Mouse (Mus musculus) liver, embryonic 16.5 days (tissue): Measurements from ENCODE around the gene Hpcal1. TPM values are rescaled to one million over a fixed set of nuclear protein-coding genes. Genes with fewer than 3 reads are reported as not detected.
A peak's percentile ranks its signal among the peaks of the same experiment; 100 is the strongest.

Source experiments
- ATAC-seq: fragments of 200-750 bp; cut with Nextera tagmentation; 2 replicates; pipeline ENCODE4 v1.8.0; 2017; ENCODE audit warnings: low read depth, mild to moderate bottlenecking, moderate number of reproducible peaks, moderate library complexity
- H3K27ac ChIP-seq: fragments of 300-500 bp; sonication (generic); 2 replicates; pipeline ENCODE4 v1.5.1; 2014; ENCODE audit warnings: mild to moderate bottlenecking, low read length
- H3K27me3 ChIP-seq: fragments of 300-500 bp; sonication (generic); 2 replicates; pipeline ENCODE4 v1.6.1; 2014; ENCODE audit warnings: low read depth, low read length, mixed read lengths; ENCODE audit not compliant: control insufficient read depth, insufficient read depth
- H3K36me3 ChIP-seq: fragments of 300-500 bp; sonication (generic); 2 replicates; pipeline ENCODE4 v1.6.1; 2014; ENCODE audit warnings: mild to moderate bottlenecking; ENCODE audit not compliant: control insufficient read depth, insufficient read depth
- H3K4me1 ChIP-seq: fragments of 300-500 bp; sonication (generic); 2 replicates; pipeline ENCODE4 v1.6.1; 2014; ENCODE audit warnings: low read depth, low read length, mixed read lengths; ENCODE audit not compliant: control insufficient read depth
- H3K4me2 ChIP-seq: fragments of 300-500 bp; sonication (generic); 2 replicates; pipeline ENCODE4 v1.6.1; 2014; ENCODE audit warnings: low read depth, low read length, mixed read lengths
- H3K4me3 ChIP-seq: fragments of 300-500 bp; sonication (generic); 2 replicates; pipeline ENCODE4 v1.5.1; 2014; ENCODE audit warnings: low read depth, mild to moderate bottlenecking, low read length
- H3K9ac ChIP-seq: fragments of 300-500 bp; sonication (generic); 2 replicates; pipeline ENCODE4 v1.6.1; 2014; ENCODE audit warnings: low read depth, low read length
- H3K9me3 ChIP-seq: fragments of 300-500 bp; sonication (generic); replicated peaks from 2 replicates; pipeline ENCODE4 v1.6.1; 2016; ENCODE audit warnings: low read length; ENCODE audit not compliant: control insufficient read depth
- WGBS: fragments of 180-500 bp; shearing (Covaris S2); extraction: QIAGEN DNeasy Blood & Tissue Kit; methylation state at CpG from one replicate; pipeline ENCODE4 v1.1.7; 2014; ENCODE audit not compliant: insufficient replicate concordance; 5-methylcytosine and 5-hydroxymethylcytosine counted together
- polyA plus RNA-seq: library from polyadenylated mRNA; unstranded; fragments of >200 nt; fragmentation: Nextera tagmentation; extraction: Ambion mirVana; gene quantifications from 2 replicates; pipeline ENCODE4 v1.2.1, GENCODE M21; 2015

Gene Hpcal1
- polyA plus RNA-seq, 1 experiment from 2014 or later, result 23.6 TPM

DNA sequence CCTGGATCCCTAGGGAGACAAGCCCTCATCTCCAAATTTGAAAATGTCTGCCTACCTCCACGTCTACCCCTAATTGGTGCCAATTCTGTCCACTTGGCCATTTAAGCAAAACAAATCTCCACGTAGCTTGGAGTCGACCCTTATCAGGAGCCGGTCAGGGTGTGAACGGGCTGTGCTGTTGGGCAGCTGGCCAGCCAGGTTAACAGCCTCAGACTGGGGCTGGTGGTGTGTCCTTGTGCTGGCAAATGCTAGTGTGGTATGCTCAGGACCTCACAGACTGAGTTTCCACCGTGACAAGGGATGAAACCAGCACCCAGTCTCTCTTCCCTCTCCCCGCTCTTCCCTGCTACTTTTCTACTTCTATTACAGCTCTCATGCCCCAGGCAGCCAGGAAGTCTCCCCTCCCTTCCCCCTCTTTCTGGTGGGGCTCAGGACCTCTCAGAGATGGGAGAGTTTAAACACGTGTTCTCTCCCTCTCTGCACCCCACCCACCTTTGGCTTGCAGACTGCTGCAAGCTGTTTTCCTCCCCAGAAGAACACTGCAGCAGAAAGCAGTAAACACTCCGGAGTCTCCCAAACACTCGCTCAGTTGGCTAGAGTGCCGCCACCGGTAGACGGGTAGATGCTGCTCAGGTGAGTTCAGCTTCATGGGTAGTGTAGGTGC is 37.2 kb downstream of the Hpcal1 start:
- peak; percentile 56 for ATAC-seq
- WGBS, result 37% methylated on average over 13 of the region's 13 CpGs
- no peak overlapping the region for H3K4me2 ChIP-seq
- no peak overlapping the region for H3K9ac ChIP-seq
- H3K27ac ChIP-seq, result no peak overlapping the region
- H3K9me3 ChIP-seq, result no peaks in the 10 kb centered on the region
- peaks cover 45% of the 10 kb centered on the region for H3K4me1 ChIP-seq
- no peak overlapping the region for H3K4me3 ChIP-seq
- no peaks in the 10 kb centered on the region for H3K36me3 ChIP-seq
- no peaks in the 10 kb centered on the region for H3K27me3 ChIP-seq

GRCm38 (mm10) chr12:17729211-17729900 is 38.7 kb downstream of the Hpcal1 start:
- 77% methylated on average over 13 of the region's 13 CpGs for WGBS
- no peaks in the 10 kb centered on the region for H3K27me3 ChIP-seq
- peaks cover 45% of the 10 kb centered on the region for H3K4me1 ChIP-seq
- H3K4me2 ChIP-seq, result no peak overlapping the region
- ATAC-seq, result no peak
- H3K9ac ChIP-seq, result no peak overlapping the region
- H3K36me3 ChIP-seq, result no peaks in the 10 kb centered on the region
- H3K27ac ChIP-seq, result no peak overlapping the region
- H3K9me3 ChIP-seq, result no peaks in the 10 kb centered on the region
- H3K4me3 ChIP-seq, result no peak overlapping the region

GRCm38 (mm10) chr12:17732006-17732405 is 41.4 kb downstream of the Hpcal1 start:
- Histone ChIP-seq H3K27me3 (no peaks in the 10 kb centered on the region), H3K27ac (no peak overlapping the region), H3K9ac (no peak overlapping the region), H3K4me3 (no peak overlapping the region), H3K4me1 (peaks cover 18% of the 10 kb centered on the region), H3K4me2 (no peak overlapping the region), H3K36me3 (no peaks in the 10 kb centered on the region), H3K9me3 (no peaks in the 10 kb centered on the region)
- no peak for ATAC-seq
- WGBS, result 56% methylated on average over 7 of the region's 7 CpGs

DNA sequence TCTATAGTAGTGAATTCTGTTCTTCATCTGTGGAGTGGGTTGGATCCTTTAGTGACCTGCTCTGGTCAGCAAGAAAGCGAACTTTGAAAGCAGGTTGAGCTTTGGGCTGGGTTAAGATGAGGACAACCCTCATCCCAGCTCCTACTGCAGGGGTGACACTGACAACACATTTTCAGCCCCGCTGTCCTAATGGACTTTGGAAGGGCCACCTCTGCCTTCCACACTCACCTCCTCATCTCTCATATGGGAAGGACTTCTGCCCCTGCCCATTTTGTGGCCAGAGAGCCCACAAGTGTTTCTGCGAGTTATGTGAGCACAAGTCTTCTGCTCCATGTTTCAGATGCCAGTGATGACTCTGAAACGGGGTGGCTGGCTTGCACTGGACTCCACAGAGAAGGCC is 41.9 kb downstream of the Hpcal1 start:
- no peak overlapping the region for H3K27ac ChIP-seq
- no peaks in the 10 kb centered on the region for H3K36me3 ChIP-seq
- H3K4me1 ChIP-seq, result peaks cover 17% of the 10 kb centered on the region
- H3K9me3 ChIP-seq, result no peaks in the 10 kb centered on the region
- no peak overlapping the region for H3K4me3 ChIP-seq
- no peak overlapping the region for H3K4me2 ChIP-seq
- no peaks in the 10 kb centered on the region for H3K27me3 ChIP-seq
- 58% methylated on average over 4 of the region's 4 CpGs for WGBS
- H3K9ac ChIP-seq, result no peak overlapping the region
- no peak for ATAC-seq

DNA sequence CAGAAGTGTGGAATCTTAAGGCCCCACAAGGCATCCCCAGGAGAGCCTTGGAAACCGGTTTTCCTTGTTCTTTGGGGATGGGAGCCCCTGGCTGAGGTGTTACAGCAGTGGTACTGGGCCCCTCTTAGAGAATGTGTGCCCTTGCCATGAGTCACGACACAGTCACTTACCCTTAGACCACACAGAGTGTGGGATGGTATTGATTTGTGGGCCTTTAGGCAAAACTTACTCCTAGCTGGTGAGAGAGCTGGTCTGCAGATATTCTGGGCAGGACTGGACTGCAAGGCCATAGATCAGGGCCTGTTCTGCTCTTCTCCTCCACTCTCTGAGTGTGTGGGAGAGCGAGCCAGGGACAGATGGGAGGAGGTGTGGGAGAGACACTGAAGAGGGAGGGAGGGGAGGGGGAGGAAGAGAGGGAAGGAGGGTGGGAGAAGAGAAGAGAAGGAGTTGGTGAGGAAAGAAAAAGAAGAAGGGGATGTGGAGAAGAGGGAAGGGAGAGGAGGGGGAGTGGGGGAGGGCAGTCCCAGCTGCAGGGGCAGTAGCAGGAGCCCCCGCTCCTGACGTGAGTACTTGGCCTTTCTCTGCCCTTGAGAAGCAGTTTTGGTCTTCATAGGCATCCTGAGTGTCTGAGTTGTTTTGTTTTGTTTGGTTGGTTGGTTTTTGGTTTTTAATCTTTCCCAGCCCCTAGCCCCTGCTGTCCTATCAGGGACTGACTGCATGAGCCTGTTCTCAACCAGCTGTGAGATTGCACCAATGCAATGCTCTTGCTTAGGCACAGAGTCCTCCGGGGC is 42.7 kb downstream of the Hpcal1 start:
- Histone ChIP-seq H3K27ac (no peak overlapping the region), H3K27me3 (no peaks in the 10 kb centered on the region), H3K4me3 (no peak overlapping the region), H3K36me3 (no peaks in the 10 kb centered on the region), H3K9me3 (no peaks in the 10 kb centered on the region), H3K4me1 (peaks cover 11% of the 10 kb centered on the region), H3K4me2 (no peak overlapping the region), H3K9ac (no peak overlapping the region)
- WGBS, result 53% methylated on average over 6 of the region's 6 CpGs
- no peak for ATAC-seq

DNA sequence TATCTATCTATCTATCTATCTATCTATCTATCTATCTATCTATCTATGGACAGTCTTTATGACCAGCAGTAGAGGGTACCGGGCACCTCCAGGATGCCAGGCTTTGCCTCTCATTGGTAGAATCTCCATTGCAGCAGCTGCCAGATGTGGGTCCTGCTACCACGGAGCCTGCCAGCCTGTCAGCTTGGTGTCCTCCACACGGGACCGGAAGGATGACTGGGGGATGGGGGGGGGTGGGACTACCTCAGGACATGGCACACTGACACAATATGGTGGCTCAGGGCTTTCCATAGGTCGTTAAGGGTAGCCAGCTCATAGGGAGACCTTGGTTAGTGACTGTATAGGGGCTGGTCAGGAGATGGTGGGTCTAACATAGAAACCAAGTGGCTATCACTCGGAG is 45.7 kb downstream of the Hpcal1 start:
- ATAC-seq, result no peak
- Histone ChIP-seq H3K27me3 (no peaks in the 10 kb centered on the region), H3K36me3 (no peaks in the 10 kb centered on the region), H3K4me3 (no peak overlapping the region), H3K4me2 (no peak overlapping the region), H3K9ac (no peak overlapping the region), H3K27ac (no peak overlapping the region), H3K9me3 (no peaks in the 10 kb centered on the region), H3K4me1 (peaks cover 23% of the 10 kb centered on the region)
- 58% methylated on average over 6 of the region's 6 CpGs for WGBS

DNA sequence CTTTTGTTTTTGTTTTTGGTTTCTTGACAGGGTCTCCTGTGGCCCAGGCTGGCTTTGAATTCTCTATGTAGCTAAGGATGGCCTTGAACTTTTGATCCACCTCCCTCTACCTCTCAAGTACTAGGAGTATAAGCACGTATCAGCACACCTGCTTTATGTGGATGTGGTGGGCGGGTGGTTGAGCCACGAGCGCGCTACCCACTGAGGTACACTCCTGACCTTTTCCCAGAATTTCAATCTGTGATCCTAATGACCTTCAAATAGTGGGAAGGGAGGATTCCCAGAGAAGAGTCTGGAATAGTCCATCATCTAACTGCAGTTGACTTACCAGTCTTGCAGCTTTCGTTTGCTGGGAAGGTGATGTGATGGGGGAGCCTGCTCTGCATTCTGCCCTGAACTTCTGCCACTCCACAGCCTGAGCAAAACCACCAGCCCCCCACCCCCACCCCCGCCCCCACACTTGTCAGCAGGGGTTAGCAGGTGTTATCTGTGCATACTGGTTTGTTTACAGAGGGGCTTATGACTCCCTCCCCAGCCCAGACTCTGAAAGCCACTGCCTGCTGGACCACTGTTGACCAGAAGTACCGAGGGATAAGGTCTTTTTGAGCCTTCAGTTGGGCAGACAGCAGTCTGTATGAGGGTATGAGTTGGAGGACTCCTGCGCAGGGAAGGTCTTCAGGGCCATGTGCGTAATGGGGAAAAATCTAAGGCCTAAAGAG is 46.4 kb downstream of the Hpcal1 start:
- no peaks in the 10 kb centered on the region for H3K27me3 ChIP-seq
- no peak overlapping the region for H3K9ac ChIP-seq
- H3K4me3 ChIP-seq, result no peak overlapping the region
- no peaks in the 10 kb centered on the region for H3K36me3 ChIP-seq
- no peaks in the 10 kb centered on the region for H3K9me3 ChIP-seq
- H3K4me2 ChIP-seq, result no peak overlapping the region
- ATAC-seq, result peak; percentile 16; the same call in 1 of the 2 replicates
- H3K27ac ChIP-seq, result 0 out of 2 replicates have a peak overlapping the region, but pooled peaks have one; percentile 11
- 58% methylated on average over 10 of the region's 10 CpGs for WGBS
- H3K4me1 ChIP-seq, result peaks cover 30% of the 10 kb centered on the region

DNA sequence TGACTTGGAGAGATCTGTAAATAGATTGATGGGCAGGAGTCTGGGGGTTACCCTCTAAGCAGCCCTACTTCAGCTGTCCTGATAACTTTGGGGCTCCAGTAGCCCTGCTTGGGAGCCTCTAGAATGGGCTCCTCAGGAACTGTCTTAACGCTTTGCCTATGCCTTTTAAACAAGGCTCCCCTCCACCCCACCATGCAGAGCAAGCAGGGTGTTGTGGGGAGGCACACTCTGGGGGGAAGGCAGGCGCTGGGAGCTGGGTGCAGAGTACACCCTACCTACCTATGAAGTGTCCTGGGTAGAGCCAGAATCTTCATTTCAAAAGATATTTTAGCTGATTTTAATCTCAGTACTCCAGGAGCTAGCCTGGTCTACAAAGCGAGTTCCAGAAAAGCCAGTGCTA is 47.2 kb downstream of the Hpcal1 start:
- H3K27ac ChIP-seq, result peak overlapping the region; percentile 5; the same call in 1 of the 2 replicates

More for the DNA sequence above, 47.2 kb downstream of the Hpcal1 start:
- Histone ChIP-seq H3K4me1 (peaks cover 36% of the 10 kb centered on the region), H3K27me3 (no peaks in the 10 kb centered on the region), H3K4me2 (no peak overlapping the region), H3K9ac (no peak overlapping the region), H3K9me3 (no peaks in the 10 kb centered on the region), H3K36me3 (no peaks in the 10 kb centered on the region), H3K4me3 (no peak overlapping the region)
- 51% methylated on average over 3 of the region's 3 CpGs for WGBS
- no peak for ATAC-seq
